Mouse (Mus musculus): Measurements from ENCODE around the gene Prkca.

GRCm38 (mm10) chr11:108295373-108295772, 48.4 kb downstream of the Prkca start:
- TF ChIP-seq CHD2 (IDR thresholded peaks at IDR 0.05; ENCODE audit: low read depth, low read length) (no peak), MAFK (IDR thresholded peaks at IDR 0.05; ENCODE audit: insufficient read depth, low read depth, low read length) (no peak), ZNF384 (IDR thresholded peaks at IDR 0.05; ENCODE audit: low read depth, low read length) (no peak)
